Mouse (Mus musculus): ENCODE data around the gene Wdr62.
"Not testable (repeated sequence)": the region's sequence is repeated elsewhere in the genome, so short reads cannot be mapped to it uniquely, and the experiment has no call there.

Wdr62 gene

GRCm38 (mm10) chr7:30206364-30206763 is 73.9 kb downstream of the Wdr62 start:
- not testable (repeated sequence) for DNase-seq (ENCODE audit: low spot score in 2 of 2)

GRCm38 (mm10) chr7:30205383-30205782 is 74.8 kb downstream of the Wdr62 start:
- DNase-seq (ENCODE audit: low spot score in 2 of 2) = no peak

GRCm38 (mm10) chr7:30204380-30204779 is 75.8 kb downstream of the Wdr62 start:
- DNase-seq (ENCODE audit: low spot score in 2 of 2) = no peak

- no peak for DNase-seq (ENCODE audit: low spot score in 2 of 2)
Measured at GRCm38 (mm10) chr7:30202895-30203690, 77.1 kb downstream of the Wdr62 start.

- not testable (repeated sequence) for DNase-seq (ENCODE audit: low spot score in 2 of 2)
Measured at GRCm38 (mm10) chr7:30200661-30201060, 79.6 kb downstream of the Wdr62 start.

GRCm38 (mm10) chr7:30200200-30200599 is 80.0 kb downstream of the Wdr62 start:
- DNase-seq (ENCODE audit: low spot score in 2 of 2) = no peak

- no peak for DNase-seq (ENCODE audit: low spot score in 2 of 2)
Measured at GRCm38 (mm10) chr7:30199498-30200139, 80.6 kb downstream of the Wdr62 start.

- no peak for DNase-seq (ENCODE audit: low spot score in 2 of 2)
Measured at GRCm38 (mm10) chr7:30198481-30198971, 81.7 kb downstream of the Wdr62 start, which contains the start of gene Capns1. Gene Capns1, minus strand, starts transcription at chr7:30198811.

GRCm38 (mm10) chr7:30197592-30198129 is 82.6 kb downstream of the Wdr62 start:
- no peak for DNase-seq (ENCODE audit: low spot score in 2 of 2)

- DNase-seq (ENCODE audit: low spot score in 2 of 2) = peak in 1 of 2 experiments; percentile 57
Measured at GRCm38 (mm10) chr7:30196171-30196570, 84.0 kb downstream of the Wdr62 start.

- DNase-seq (ENCODE audit: low spot score in 2 of 2) = no peak
Measured at GRCm38 (mm10) chr7:30195461-30195860, 84.8 kb downstream of the Wdr62 start.

GRCm38 (mm10) chr7:30194884-30195283 is 85.3 kb downstream of the Wdr62 start:
- peak; percentile 87 to 94 for DNase-seq (ENCODE audit: low spot score in 2 of 2)

- DNase-seq (ENCODE audit: low spot score in 2 of 2) = peak in 1 of 2 experiments; percentile 35
Measured at GRCm38 (mm10) chr7:30194101-30194831, 86.0 kb downstream of the Wdr62 start.

- peak; percentile 77 to 83 for DNase-seq (ENCODE audit: low spot score in 2 of 2)
Measured at GRCm38 (mm10) chr7:30193581-30194100, 86.6 kb downstream of the Wdr62 start.

- no peak for DNase-seq (ENCODE audit: low spot score in 2 of 2)
Measured at GRCm38 (mm10) chr7:30193013-30193412, 87.2 kb downstream of the Wdr62 start.

- DNase-seq (ENCODE audit: low spot score in 2 of 2) = no peak
Measured at GRCm38 (mm10) chr7:30192088-30192487, 88.1 kb downstream of the Wdr62 start.

All from urinary bladder, adult 18-20 months (tissue).